8 mouse cellular contexts compared by ENCODE assay signal in genomic region chr5:142901355-142901802, GRCm38 (mm10). TPM values are rescaled to one million over a fixed set of nuclear protein-coding genes. Genes with fewer than 3 reads are reported as not detected.
A peak's percentile ranks its signal among the peaks of the same experiment; 100 is the strongest.
DNase-seq lines count a peak whose midpoint lies in the region; ATAC-seq and TF ChIP-seq lines count a peak whose summit lies in the region.

No protein-coding gene starts in this region.

- ATAC-seq in kidney, embryonic 15.5 days (replicated peaks; ENCODE audit: low FRiP score) = no peak
- ATAC-seq in forebrain, embryonic 13.5 days = no peak
- no peak for ATAC-seq in intestine, embryonic 16.5 days
- ATAC-seq in neural tube, embryonic 15.5 days (ENCODE audit: low FRiP score) = no peak
- no peak for ATAC-seq in granulocyte monocyte progenitor cell, adult 5-6 weeks (replicated peaks; ENCODE audit: poor library complexity, severe bottlenecking)

- no peak for TF ChIP-seq CTCF in kidney, adult 2 months (conservative IDR thresholded peaks at IDR 0.05; ENCODE audit: insufficient read depth, insufficient read length, low read depth, low read length)

- no peak for TF ChIP-seq POLR2A in kidney, adult 2 months (IDR thresholded peaks at IDR 0.05; ENCODE audit: low read depth, low read length)

- no peak overlapping the region for H3K9ac ChIP-seq in kidney, embryonic 15.5 days
- H3K9ac ChIP-seq in forebrain, embryonic 13.5 days = no peak overlapping the region
- no peak overlapping the region for H3K9ac ChIP-seq in intestine, embryonic 16.5 days (ENCODE audit: low read depth, low read length)
- H3K9ac ChIP-seq in neural tube, embryonic 15.5 days (replicated peaks) = no peak overlapping the region

- H3K27ac ChIP-seq in kidney, embryonic 15.5 days = peak overlapping the region; percentile 100; the same call in 1 of the 2 replicates
- no peak overlapping the region for H3K27ac ChIP-seq in kidney, adult 2 months (ENCODE audit: insufficient read depth, low read depth, low read length)
- peak overlapping the region; percentile 73; the same call in 1 of the 2 replicates for H3K27ac ChIP-seq in forebrain, embryonic 13.5 days
- peak overlapping the region; percentile 80 for H3K27ac ChIP-seq in intestine, embryonic 16.5 days (ENCODE audit: low read length)
- peak overlapping the region; percentile 56; the same call in 1 of the 2 replicates for H3K27ac ChIP-seq in neural tube, embryonic 15.5 days (replicated peaks)

- H3K4me2 ChIP-seq in kidney, embryonic 15.5 days = no peak overlapping the region
- H3K4me2 ChIP-seq in forebrain, embryonic 13.5 days = no peak overlapping the region
- no peak overlapping the region for H3K4me2 ChIP-seq in intestine, embryonic 16.5 days (ENCODE audit: low read depth, low read length)
- no peak overlapping the region for H3K4me2 ChIP-seq in neural tube, embryonic 15.5 days

- peaks cover 33% of the 10 kb centered on the region for H3K4me1 ChIP-seq in kidney, embryonic 15.5 days
- H3K4me1 ChIP-seq in kidney, adult 2 months (ENCODE audit: control insufficient read depth, insufficient read depth, low read length) = peaks cover 4% of the 10 kb centered on the region; the same call in 1 of the 2 replicates
- H3K4me1 ChIP-seq in forebrain, embryonic 13.5 days = peaks cover 29% of the 10 kb centered on the region
- peaks cover 20% of the 10 kb centered on the region for H3K4me1 ChIP-seq in intestine, embryonic 16.5 days (ENCODE audit: control insufficient read depth, insufficient read depth, low read length)
- H3K4me1 ChIP-seq in neural tube, embryonic 15.5 days = peaks cover 32% of the 10 kb centered on the region

- H3K9me3 ChIP-seq in kidney, embryonic 15.5 days (replicated peaks) = no peaks in the 10 kb centered on the region
- no peaks in the 10 kb centered on the region for H3K9me3 ChIP-seq in forebrain, embryonic 13.5 days (replicated peaks)
- no peaks in the 10 kb centered on the region for H3K9me3 ChIP-seq in intestine, embryonic 16.5 days (ENCODE audit: control insufficient read depth, low read length)
- H3K9me3 ChIP-seq in neural tube, embryonic 15.5 days (replicated peaks) = no peaks in the 10 kb centered on the region

- H3K27me3 ChIP-seq in kidney, embryonic 15.5 days = no peaks in the 10 kb centered on the region
- H3K27me3 ChIP-seq in kidney, adult 2 months (replicated peaks; ENCODE audit: control insufficient read depth, insufficient read depth, low read length) = no peaks in the 10 kb centered on the region
- no peaks in the 10 kb centered on the region for H3K27me3 ChIP-seq in forebrain, embryonic 13.5 days
- no peaks in the 10 kb centered on the region for H3K27me3 ChIP-seq in intestine, embryonic 16.5 days (replicated peaks; ENCODE audit: control insufficient read depth, insufficient read depth, low read length)
- no peaks in the 10 kb centered on the region for H3K27me3 ChIP-seq in neural tube, embryonic 15.5 days (replicated peaks)

- DNase-seq in kidney, adult 2 months = no peak
- DNase-seq in Muller cell, postnatal 12 days (ENCODE audit: inconsistent ontology term) = peak; percentile 79
- DNase-seq in urinary bladder, postnatal 10 days (ENCODE audit: low spot score) = no peak

- no peak overlapping the region for H3K4me3 ChIP-seq in kidney, embryonic 15.5 days (replicated peaks)
- H3K4me3 ChIP-seq in kidney, adult 2 months (ENCODE audit: insufficient read depth, low read depth, low read length) = no peak overlapping the region
- H3K4me3 ChIP-seq in forebrain, embryonic 13.5 days = no peak overlapping the region
- no peak overlapping the region for H3K4me3 ChIP-seq in intestine, embryonic 16.5 days (ENCODE audit: low read length)
- H3K4me3 ChIP-seq in neural tube, embryonic 15.5 days (replicated peaks) = no peak overlapping the region

- 75% methylated on average over 7 of the region's 7 CpGs for WGBS in kidney, embryonic 15.5 days
- 69% methylated on average over 7 of the region's 7 CpGs for WGBS in kidney, adult 2 months
- WGBS in forebrain, embryonic 13.5 days = 87% methylated on average over 7 of the region's 7 CpGs
- 77% methylated on average over 7 of the region's 7 CpGs for WGBS in intestine, embryonic 16.5 days
- 71% methylated on average over 7 of the region's 7 CpGs for WGBS in neural tube, embryonic 15.5 days

- peaks cover 73% of the 10 kb centered on the region for H3K36me3 ChIP-seq in kidney, embryonic 15.5 days
- H3K36me3 ChIP-seq in kidney, adult 2 months (ENCODE audit: control insufficient read depth, insufficient read depth, low read length) = peaks cover 16% of the 10 kb centered on the region; the same call in 1 of the 2 replicates
- peaks cover 65% of the 10 kb centered on the region for H3K36me3 ChIP-seq in forebrain, embryonic 13.5 days (ENCODE audit: poor library complexity, severe bottlenecking)
- peaks cover 29% of the 10 kb centered on the region for H3K36me3 ChIP-seq in intestine, embryonic 16.5 days (ENCODE audit: control insufficient read depth, insufficient read depth, low read length)
- peaks cover 62% of the 10 kb centered on the region for H3K36me3 ChIP-seq in neural tube, embryonic 15.5 days

RNA-seq across cellular contexts. Expression of gene Actb, which starts 5.2 kb away (rescaled TPM):
- 14,718 and 15,443 TPM in 2 replicates for polyA plus RNA-seq in kidney, embryonic 15.5 days (2015; fragmentation: Nextera tagmentation; extraction: Ambion mirVana)
- 2,111 and 2,511 TPM in 2 replicates for polyA plus RNA-seq in kidney, adult 2 months (2012; rRNA removed)
- polyA plus RNA-seq in forebrain, embryonic 13.5 days (2015; fragmentation: Nextera tagmentation; extraction: Ambion mirVana) = 15,903 and 18,325 TPM in 2 replicates
- 14,111 and 16,287 TPM in 2 replicates for polyA plus RNA-seq in intestine, embryonic 16.5 days (2015; fragmentation: Nextera tagmentation; extraction: Ambion mirVana)
- 12,525 and 12,918 TPM in 2 replicates for polyA plus RNA-seq in neural tube, embryonic 15.5 days (2015; fragmentation: Nextera tagmentation; extraction: Ambion mirVana)
- 2,571 and 3,677 TPM in 2 replicates for total RNA-seq in granulocyte monocyte progenitor cell, adult 5-6 weeks (2014; fragmentation: Nextera tagmentation)
- total RNA-seq in granulocyte monocyte progenitor cell, adult 5-6 weeks (2017) = 2,475 and 4,369 TPM in 2 replicates

RNA-seq across cellular contexts. Expression of gene Fbxl18, which starts 6.2 kb away (rescaled TPM):
- polyA plus RNA-seq in kidney, embryonic 15.5 days (2015; fragmentation: Nextera tagmentation; extraction: Ambion mirVana) = 16.7 and 17.8 TPM in 2 replicates
- polyA plus RNA-seq in kidney, adult 2 months (2012; rRNA removed) = 11.5 and 17.2 TPM in 2 replicates
- 30.7 and 35.1 TPM in 2 replicates for polyA plus RNA-seq in forebrain, embryonic 13.5 days (2015; fragmentation: Nextera tagmentation; extraction: Ambion mirVana)
- polyA plus RNA-seq in intestine, embryonic 16.5 days (2015; fragmentation: Nextera tagmentation; extraction: Ambion mirVana) = 7.7 and 10.3 TPM in 2 replicates
- 29.4 TPM in 2 replicates for polyA plus RNA-seq in neural tube, embryonic 15.5 days (2015; fragmentation: Nextera tagmentation; extraction: Ambion mirVana)
- 4.0 and 4.1 TPM in 2 replicates for total RNA-seq in granulocyte monocyte progenitor cell, adult 5-6 weeks (2014; fragmentation: Nextera tagmentation)
- 1.7 and 2.4 TPM in 2 replicates for total RNA-seq in granulocyte monocyte progenitor cell, adult 5-6 weeks (2017)

RNA-seq across cellular contexts. Expression of gene Fscn1, which starts 58.8 kb away (rescaled TPM):
- polyA plus RNA-seq in kidney, embryonic 15.5 days (2015; fragmentation: Nextera tagmentation; extraction: Ambion mirVana) = 320 and 348 TPM in 2 replicates
- 23.1 and 28.5 TPM in 2 replicates for polyA plus RNA-seq in kidney, adult 2 months (2012; rRNA removed)
- 521 and 522 TPM in 2 replicates for polyA plus RNA-seq in forebrain, embryonic 13.5 days (2015; fragmentation: Nextera tagmentation; extraction: Ambion mirVana)
- polyA plus RNA-seq in intestine, embryonic 16.5 days (2015; fragmentation: Nextera tagmentation; extraction: Ambion mirVana) = 120 and 129 TPM in 2 replicates
- polyA plus RNA-seq in neural tube, embryonic 15.5 days (2015; fragmentation: Nextera tagmentation; extraction: Ambion mirVana) = 385 and 432 TPM in 2 replicates
- total RNA-seq in granulocyte monocyte progenitor cell, adult 5-6 weeks (2014; fragmentation: Nextera tagmentation) = not detected in 2 replicates
- not detected in 2 replicates for total RNA-seq in granulocyte monocyte progenitor cell, adult 5-6 weeks (2017)
